Mouse (Mus musculus) E14TG2a.4 (cell line): ENCODE results near the gene Rhot1.

Experiments used
- CTCF ChIP-seq: conservative IDR thresholded peaks from 2 replicates; pipeline ENCODE4 v1.5.1; 2014; ENCODE audit warnings: low read length
- NANOG ChIP-seq: IDR thresholded peaks from 2 replicates; pipeline ENCODE4 v1.6.1; 2014; ENCODE audit warnings: borderline replicate concordance, low read length, mixed read lengths
- POU5F1 ChIP-seq: IDR thresholded peaks from 2 replicates; pipeline ENCODE4 v1.6.1; 2014; ENCODE audit warnings: low read length, borderline replicate concordance

DNA sequence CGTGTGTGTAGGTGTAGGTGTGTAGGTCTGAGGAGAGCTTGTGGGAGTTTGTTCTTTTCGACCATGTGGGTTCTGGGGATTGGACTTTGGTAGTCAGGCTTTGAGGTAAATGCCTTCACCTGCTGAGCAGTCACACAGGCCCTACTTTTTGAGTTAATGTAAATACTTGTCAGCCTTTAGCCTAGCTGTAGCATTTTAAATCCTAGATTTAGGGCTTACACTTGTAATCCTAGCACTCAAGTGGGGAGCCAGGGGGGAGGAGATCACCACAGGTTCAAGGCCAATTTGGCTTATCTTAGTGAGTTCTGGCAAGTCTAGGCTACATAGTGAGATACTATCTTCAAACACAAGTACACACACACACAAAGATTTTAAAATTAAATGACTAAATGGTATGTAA, 3.5 kb downstream of the Rhot1 start:
- TF ChIP-seq CTCF (no peak), NANOG (no peak), POU5F1 (no peak)
